Mouse (Mus musculus) cerebellum, adult 2 months (tissue): ENCODE data around the gene Lmx1b. TPM values are rescaled to one million over a fixed set of nuclear protein-coding genes. Genes with fewer than 3 reads are reported as not detected.

ENCODE experiments used
- DNase-seq, 2 experiments: peaks; one replicate each; pipeline ENCODE4 v3.0.0; 2021
- H3K27ac ChIP-seq: fragments of 200-500 bp; 2 replicates; pipeline ENCODE4 v1.5.1; 2012; ENCODE audit warnings: low read length, control low read depth, inconsistent platforms; ENCODE audit not compliant: insufficient read depth
- H3K27me3 ChIP-seq: fragments of 200-500 bp; 2 replicates; pipeline ENCODE4 v1.6.1; 2012; ENCODE audit warnings: inconsistent platforms, mild to moderate bottlenecking, low read length, moderate library complexity; ENCODE audit not compliant: control insufficient read depth, insufficient read depth
- H3K4me1 ChIP-seq: fragments of 200-500 bp; 2 replicates; pipeline ENCODE4 v1.6.1; 2011; ENCODE audit warnings: low read length; ENCODE audit not compliant: control insufficient read depth, insufficient read depth
- H3K4me3 ChIP-seq: fragments of 200-500 bp; replicated peaks from 2 replicates; pipeline ENCODE3; 2011; ENCODE audit warnings: mild to moderate bottlenecking, low read depth, low read length, control low read depth; ENCODE audit not compliant: insufficient read depth
- CTCF ChIP-seq: fragments of 200-500 bp; IDR thresholded peaks from 2 replicates; pipeline ENCODE4 v1.5.1; 2011; ENCODE audit warnings: low read depth, mild to moderate bottlenecking, control low read depth, low read length, moderate library complexity, borderline replicate concordance; ENCODE audit not compliant: insufficient read depth
- POLR2A ChIP-seq: fragments of 200-500 bp; IDR thresholded peaks from 2 replicates; pipeline ENCODE4 v1.6.1; 2011; ENCODE audit warnings: low read length, control low read depth, borderline replicate concordance; ENCODE audit not compliant: insufficient read depth
- WGBS: fragments of 180-500 bp; shearing (Covaris S2); methylation state at CpG from one replicate; pipeline ENCODE4 v1.1.7; 2018; 5-methylcytosine and 5-hydroxymethylcytosine counted together
- polyA plus RNA-seq: library from polyadenylated mRNA; depleted of rRNA; stranded (reverse); fragments of >200 nt; gene quantifications from 2 replicates; pipeline ENCODE4 v1.2.3, GENCODE M21; 2012; rRNA removed

Gene Lmx1b
- polyA plus RNA-seq: 0.84 and 0.93 TPM in 2 replicates

DNA sequence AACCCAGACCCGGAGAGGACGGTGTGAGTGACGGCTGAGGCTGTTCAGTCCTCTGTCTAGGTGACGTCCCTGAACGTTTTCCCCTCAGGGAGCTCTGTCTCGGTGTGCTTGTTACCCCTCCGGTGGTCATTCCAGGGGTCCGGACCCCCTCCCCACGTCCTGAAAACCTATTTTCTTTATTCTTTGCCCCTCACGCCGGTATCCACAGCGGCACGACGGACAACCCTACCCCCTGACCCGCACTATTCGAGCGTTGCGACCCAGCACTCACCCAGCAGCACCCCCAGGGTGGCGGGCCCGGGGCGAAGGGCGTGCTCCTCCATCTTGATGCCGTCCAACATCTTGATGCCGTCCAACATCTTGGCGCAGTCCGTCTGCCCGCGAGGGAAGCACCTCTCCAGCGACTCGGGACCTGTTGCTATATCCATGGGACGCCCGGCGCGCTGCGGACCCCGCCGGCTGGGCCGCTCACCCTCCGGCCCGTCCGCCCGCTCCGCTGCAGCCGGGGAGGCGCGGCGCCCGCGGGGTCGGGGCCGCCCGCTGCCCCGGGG lies at the start of gene Lmx1b:
Gene Lmx1b (minus strand): TSS at position 341 of the 551 bp plus-strand sequence.
- Histone ChIP-seq H3K4me1 (no peaks in the 10 kb centered on the region), H3K27me3 (peaks cover 21% of the 10 kb centered on the region; the same call in 1 of the 2 replicates), H3K4me3 (no peak within 1 kb of the TSS), H3K27ac (no peak within 1 kb of the TSS)
- under 1% methylated on average over 52 of the region's 53 CpGs for WGBS
- TF ChIP-seq CTCF (no peak), POLR2A (no peak)
- no peak for DNase-seq

DNA sequence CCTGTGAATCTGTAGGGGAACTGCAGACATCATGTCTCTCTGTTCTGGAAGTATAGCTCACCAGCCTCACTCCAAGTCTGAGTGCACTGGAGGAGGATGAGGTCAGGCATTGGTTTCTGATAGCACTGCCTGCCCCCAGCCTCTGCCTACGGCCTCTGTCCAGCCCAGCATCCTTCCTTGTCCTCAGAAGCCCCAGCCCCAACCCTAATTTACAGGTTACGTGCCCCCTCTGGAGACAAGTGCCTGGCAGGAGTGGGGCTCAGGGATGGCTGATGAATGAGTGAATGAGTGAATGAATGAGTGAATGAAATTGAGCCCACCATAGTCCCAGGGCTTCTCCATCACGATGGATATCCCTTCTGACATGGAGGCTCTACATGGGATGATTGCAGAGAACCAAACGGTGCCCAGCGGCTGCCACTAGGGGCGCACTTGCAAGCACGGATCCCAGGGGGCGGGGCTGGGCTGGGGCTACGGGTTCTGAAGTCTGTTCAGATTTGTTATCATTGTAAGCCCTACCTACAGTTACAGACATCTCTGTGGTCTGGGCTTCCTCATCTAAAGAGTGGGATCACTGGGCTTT lies 49.7 kb upstream of the Lmx1b start:
- WGBS: 34% methylated on average over 9 of the region's 9 CpGs
- TF ChIP-seq CTCF: peak; percentile 57; the same call in 1 of the 2 replicates
- no peak for TF ChIP-seq POLR2A
- Histone ChIP-seq H3K27ac (no peak overlapping the region), H3K4me3 (no peak overlapping the region), H3K27me3 (no peaks in the 10 kb centered on the region; the same call in 1 of the 2 replicates), H3K4me1 (no peaks in the 10 kb centered on the region; the same call in 1 of the 2 replicates)
- DNase-seq: no peak

DNA sequence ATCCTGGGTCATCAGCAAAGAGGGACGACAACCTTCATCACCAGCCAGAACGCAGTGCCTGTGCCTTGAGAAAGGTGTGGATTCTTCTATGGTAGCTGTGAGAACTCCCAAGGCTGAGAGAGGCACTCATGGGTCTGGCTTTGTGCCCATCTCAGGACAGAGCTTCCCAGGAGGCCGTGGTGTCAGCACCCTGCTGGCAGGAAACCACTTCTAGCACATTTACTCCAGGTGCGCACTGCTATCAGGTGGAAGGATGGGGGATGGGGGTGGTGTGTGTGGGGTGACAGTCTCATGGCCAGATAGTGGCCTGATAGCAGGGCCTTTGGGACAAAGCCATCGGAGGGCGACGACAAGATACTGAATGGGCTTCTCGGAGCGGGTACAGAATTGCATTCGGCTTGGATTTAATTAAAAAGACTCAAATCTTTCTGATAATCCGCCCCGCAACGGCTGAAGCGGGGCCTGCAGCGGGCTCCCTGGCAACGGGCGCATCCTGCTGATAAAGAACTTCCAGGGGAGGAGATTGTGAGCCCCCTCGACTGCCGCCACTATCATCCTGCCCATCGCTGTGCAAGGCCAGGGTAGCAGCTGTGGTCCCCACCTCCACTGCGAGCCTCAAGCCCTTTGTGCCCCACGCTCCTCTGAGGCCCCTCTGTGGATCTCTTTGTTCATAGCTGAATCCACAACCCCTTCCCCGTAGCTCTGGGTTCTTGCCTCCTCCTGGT lies 49.0 kb upstream of the Lmx1b start:
- Histone ChIP-seq H3K4me3 (no peak overlapping the region), H3K4me1 (no peaks in the 10 kb centered on the region; the same call in 1 of the 2 replicates), H3K27me3 (no peaks in the 10 kb centered on the region; the same call in 1 of the 2 replicates), H3K27ac (no peak overlapping the region)
- DNase-seq: no peak
- TF ChIP-seq POLR2A (no peak), CTCF (no peak)
- WGBS: 43% methylated on average over 23 of the region's 23 CpGs

DNA sequence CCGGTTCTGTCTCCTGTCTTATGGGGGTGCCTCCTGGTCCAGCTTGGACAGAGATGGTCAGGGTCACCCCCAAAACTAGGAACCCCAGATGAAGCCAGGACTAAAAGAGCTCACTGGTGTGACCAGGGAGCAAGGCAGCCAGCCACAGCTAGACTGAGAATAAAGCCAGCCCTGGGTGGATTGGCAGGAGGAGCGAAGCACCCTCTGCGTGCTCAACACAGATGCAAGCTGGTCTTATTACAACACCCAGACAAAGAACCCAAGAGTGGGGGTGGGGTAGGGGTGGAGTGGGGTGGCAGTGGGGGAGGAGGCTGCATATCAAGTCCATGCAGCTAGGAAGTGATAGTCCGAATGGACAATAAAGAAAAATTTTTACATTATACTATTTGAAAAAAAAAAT lies 43.3 kb upstream of the Lmx1b start:
- no peak for DNase-seq
- Histone ChIP-seq H3K4me1 (no peaks in the 10 kb centered on the region; the same call in 1 of the 2 replicates), H3K27me3 (no peaks in the 10 kb centered on the region), H3K4me3 (no peak overlapping the region), H3K27ac (no peak overlapping the region)
- 62% methylated on average over 4 of the region's 4 CpGs for WGBS
- TF ChIP-seq POLR2A: no peak
- no peak for TF ChIP-seq CTCF

- 38% methylated on average over 6 of the region's 6 CpGs for WGBS
- TF ChIP-seq CTCF: no peak
- TF ChIP-seq POLR2A: no peak
- Histone ChIP-seq H3K27ac (no peak overlapping the region), H3K4me1 (no peaks in the 10 kb centered on the region), H3K27me3 (no peaks in the 10 kb centered on the region), H3K4me3 (no peak overlapping the region)
- DNase-seq: no peak
Measured at GRCm38 (mm10) chr2:33683095-33683494, 42.8 kb upstream of the Lmx1b start.

- TF ChIP-seq POLR2A (no peak), CTCF (peak; percentile 95)
- no peak overlapping the region for H3K4me3 ChIP-seq
- no peaks in the 10 kb centered on the region for H3K27me3 ChIP-seq
- peak; percentile 61 to 78 for DNase-seq
- no peak overlapping the region for H3K27ac ChIP-seq
- 16% methylated on average over 4 of the region's 4 CpGs for WGBS
- no peaks in the 10 kb centered on the region for H3K4me1 ChIP-seq
Measured at GRCm38 (mm10) chr2:33682219-33682618, 41.9 kb upstream of the Lmx1b start.

- no peak for DNase-seq
- H3K27ac ChIP-seq: no peak overlapping the region
- no peak overlapping the region for H3K4me3 ChIP-seq
- TF ChIP-seq CTCF (no peak), POLR2A (no peak)
- no peaks in the 10 kb centered on the region for H3K4me1 ChIP-seq
- no peaks in the 10 kb centered on the region for H3K27me3 ChIP-seq
- 83% methylated on average over 12 of the region's 12 CpGs for WGBS
Measured at GRCm38 (mm10) chr2:33678950-33679654, 38.8 kb upstream of the Lmx1b start.
